Mouse (Mus musculus) myocyte (in vitro differentiated cells): ENCODE measurements at regions not wholly inside any gene's neighbourhood (a gene's known extent, or its start where the extent isn't known, plus 50 kb on each side); places are given as distances from the start of the nearest gene placed in this dataset.

Experiments used
- CEBPB ChIP-seq: IDR thresholded peaks from 2 replicates; pipeline ENCODE4 v1.6.1; 2011; ENCODE audit warnings: mild to moderate bottlenecking, moderate library complexity; ENCODE audit not compliant: poor library complexity, insufficient read depth, severe bottlenecking
- E2F4 ChIP-seq: IDR thresholded peaks from one replicate; pipeline ENCODE4 v1.6.1; 2011; ENCODE audit warnings: mild to moderate bottlenecking, control low read depth, moderate library complexity; ENCODE audit not compliant: insufficient read depth
- MAX ChIP-seq: IDR thresholded peaks from one replicate; pipeline ENCODE4 v1.6.1; 2011; ENCODE audit warnings: low read depth, mild to moderate bottlenecking, control low read depth
- MYOD1 ChIP-seq, 3 experiments: IDR thresholded peaks; one replicate each; pipeline ENCODE4 v1.6.1; 2011; ENCODE audit warnings: control low read depth in 2 of 3, low read depth in 2 of 3, mild to moderate bottlenecking in 2 of 3, moderate library complexity in 1 of 3; ENCODE audit not compliant: insufficient read length in 2 of 3, control insufficient read depth in 1 of 3
- POLR2A ChIP-seq: IDR thresholded peaks from one replicate; pipeline ENCODE4 v1.6.1; 2011; ENCODE audit warnings: low read depth, mild to moderate bottlenecking, control low read depth, moderate library complexity; ENCODE audit not compliant: insufficient read length
- POLR2AphosphoS2 ChIP-seq: IDR thresholded peaks from one replicate; pipeline ENCODE4 v1.6.1; 2011; ENCODE audit warnings: low read depth, control low read depth; ENCODE audit not compliant: insufficient read length
- SRF ChIP-seq: IDR thresholded peaks from one replicate; pipeline ENCODE4 v1.6.1; 2011; ENCODE audit warnings: low read depth; ENCODE audit not compliant: control insufficient read depth, insufficient read length
- USF1 ChIP-seq: IDR thresholded peaks from one replicate; pipeline ENCODE4 v1.6.1; 2011; ENCODE audit warnings: low read depth, mild to moderate bottlenecking, control low read depth, moderate library complexity

- TF ChIP-seq POLR2A (no peak), MYOD1 (IDR thresholded peaks at IDR 0.05; ENCODE audit: control insufficient read depth in 1 of 3, insufficient read length in 2 of 3, low read depth in 2 of 3) (no peak), MAX (no peak), POLR2AphosphoS2 (no peak), USF1 (no peak), SRF (no peak), E2F4 (no peak), CEBPB (no peak)
Observed at GRCm38 (mm10) chr13:32608413-32608812, 175.3 kb downstream of the Mylk4 start.
